Mouse (Mus musculus): Measurements from ENCODE around the gene Slc6a4.
A peak's percentile ranks its signal among the peaks of the same experiment; 100 is the strongest.

DNA sequence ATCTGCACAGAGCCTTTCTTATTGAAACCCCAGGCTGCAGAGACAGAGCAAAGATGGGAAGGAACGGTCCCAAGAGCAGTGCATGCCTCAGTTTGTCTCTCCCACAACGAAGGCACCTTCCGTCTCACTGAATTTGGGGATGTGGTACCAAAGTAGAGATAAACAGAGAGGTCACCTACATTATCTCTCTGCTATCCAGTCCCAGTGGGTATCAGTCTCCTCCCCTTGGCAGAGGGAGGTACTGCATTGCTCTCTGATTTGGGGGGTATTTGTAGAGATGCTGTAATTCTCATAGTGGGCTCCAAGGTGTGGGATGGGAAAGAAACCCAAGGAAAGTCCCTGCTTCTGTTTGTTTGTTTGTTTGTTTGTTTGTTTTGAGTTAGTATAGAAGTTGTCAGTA lies 28.2 kb downstream of the Slc6a4 start:
- TF ChIP-seq CTCF (IDR thresholded peaks at IDR 0.05; ENCODE audit: low read depth) (peak; percentile 36), EP300 (IDR thresholded peaks at IDR 0.05; ENCODE audit: low read depth) (no peak)
